Mouse (Mus musculus) liver, postnatal 0 days (tissue): ENCODE measurements at regions not wholly inside any gene's neighbourhood (a gene's known extent, or its start where the extent isn't known, plus 50 kb on each side); places are given as distances from the start of the nearest gene placed in this dataset.

Experiments used
- ATAC-seq: fragments of 200-750 bp; cut with Nextera tagmentation; 2 replicates; pipeline ENCODE4 v1.8.0; 2017; ENCODE audit warnings: mild to moderate bottlenecking, moderate library complexity
- DNase-seq: peaks from one replicate; pipeline ENCODE4 v3.0.0-alpha.2; 2016
- H3K27ac ChIP-seq: fragments of 300-500 bp; sonication (generic); 2 replicates; pipeline ENCODE4 v1.5.1; 2014; ENCODE audit warnings: antibody characterized with exemption, moderate library complexity, mild to moderate bottlenecking, low read depth
- H3K27me3 ChIP-seq: fragments of 300-500 bp; sonication (generic); 2 replicates; pipeline ENCODE4 v1.6.1; 2014; ENCODE audit warnings: low read length, control low read depth, mixed read lengths; ENCODE audit not compliant: insufficient read depth
- H3K36me3 ChIP-seq: fragments of 300-500 bp; sonication (generic); replicated peaks from 2 replicates; pipeline ENCODE4 v1.6.1; 2014; ENCODE audit warnings: mild to moderate bottlenecking, control low read depth, low read length, moderate library complexity, mixed read lengths; ENCODE audit not compliant: insufficient read depth
- H3K4me1 ChIP-seq: fragments of 300-500 bp; sonication (generic); 2 replicates; pipeline ENCODE4 v1.6.1; 2014; ENCODE audit warnings: antibody characterized with exemption, mild to moderate bottlenecking, control low read depth; ENCODE audit not compliant: insufficient read depth
- H3K4me2 ChIP-seq: fragments of 300-500 bp; sonication (generic); 2 replicates; pipeline ENCODE4 v1.6.1; 2014; ENCODE audit warnings: low read depth, mild to moderate bottlenecking, low read length, moderate library complexity, mixed read lengths
- H3K4me3 ChIP-seq: fragments of 300-500 bp; sonication (generic); 2 replicates; pipeline ENCODE4 v1.5.1; 2014; ENCODE audit warnings: low read depth, low read length
- H3K9ac ChIP-seq: fragments of 300-500 bp; sonication (generic); replicated peaks from 2 replicates; pipeline ENCODE4 v1.6.1; 2014; ENCODE audit warnings: mild to moderate bottlenecking, moderate library complexity
- H3K9me3 ChIP-seq: fragments of 300-500 bp; sonication (generic); 2 replicates; pipeline ENCODE4 v1.6.1; 2016; ENCODE audit warnings: mild to moderate bottlenecking, control low read depth, low read length, mixed read lengths
- CTCF ChIP-seq: sonication (generic); IDR thresholded peaks from 2 replicates; pipeline ENCODE4 v1.5.1; 2016; ENCODE audit warnings: antibody characterized with exemption, low read depth
- EP300 ChIP-seq: IDR thresholded peaks from 2 replicates; pipeline ENCODE4 v1.6.1; 2016; ENCODE audit warnings: antibody characterized with exemption, low read depth, mild to moderate bottlenecking
- WGBS: fragments of 180-500 bp; shearing (Covaris S2); extraction: QIAGEN DNeasy Blood & Tissue Kit; methylation state at CpG from one replicate; pipeline ENCODE4 v1.1.7; 2014; ENCODE audit not compliant: insufficient replicate concordance; 5-methylcytosine and 5-hydroxymethylcytosine counted together

DNA sequence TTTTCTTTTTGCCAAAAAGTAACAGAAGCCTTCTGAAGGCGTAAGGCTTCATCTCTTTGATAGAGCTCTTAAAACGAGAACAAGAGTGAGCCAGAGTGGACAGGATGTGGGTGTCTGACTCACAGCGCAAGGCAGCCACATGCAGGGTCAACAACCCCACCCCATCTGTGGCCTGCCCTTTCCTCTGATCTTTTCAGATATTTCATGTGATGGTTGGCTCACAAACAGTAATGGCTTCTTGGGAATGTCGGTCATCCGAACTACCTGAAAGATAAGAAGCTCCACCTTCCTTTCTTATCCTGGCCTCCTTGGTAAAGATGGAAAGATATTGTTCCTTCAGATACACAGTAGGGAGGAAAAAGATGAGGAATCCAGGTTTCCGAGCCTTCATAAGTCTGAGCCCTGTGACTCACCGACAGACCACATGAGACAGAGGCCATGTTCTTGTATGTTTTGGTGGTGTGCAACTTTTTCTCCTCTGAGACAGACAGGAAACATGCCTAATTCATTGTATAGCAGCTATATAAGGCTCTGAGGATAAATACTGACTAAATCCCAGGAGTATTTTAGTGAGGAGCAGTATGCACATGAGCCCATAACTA, 254.9 kb downstream of the Btg1 start:
- H3K4me1 ChIP-seq = no peaks in the 10 kb centered on the region
- no peaks in the 10 kb centered on the region for H3K27me3 ChIP-seq
- no peak overlapping the region for H3K4me3 ChIP-seq
- H3K9ac ChIP-seq = no peak overlapping the region
- no peak overlapping the region for H3K27ac ChIP-seq
- ATAC-seq (no peak), DNase-seq (no peak)
- WGBS = 55% methylated on average over 7 of the region's 7 CpGs
- no peak overlapping the region for H3K4me2 ChIP-seq
- no peaks in the 10 kb centered on the region for H3K9me3 ChIP-seq
- TF ChIP-seq EP300 (no peak), CTCF (no peak)
- no peaks in the 10 kb centered on the region for H3K36me3 ChIP-seq

DNA sequence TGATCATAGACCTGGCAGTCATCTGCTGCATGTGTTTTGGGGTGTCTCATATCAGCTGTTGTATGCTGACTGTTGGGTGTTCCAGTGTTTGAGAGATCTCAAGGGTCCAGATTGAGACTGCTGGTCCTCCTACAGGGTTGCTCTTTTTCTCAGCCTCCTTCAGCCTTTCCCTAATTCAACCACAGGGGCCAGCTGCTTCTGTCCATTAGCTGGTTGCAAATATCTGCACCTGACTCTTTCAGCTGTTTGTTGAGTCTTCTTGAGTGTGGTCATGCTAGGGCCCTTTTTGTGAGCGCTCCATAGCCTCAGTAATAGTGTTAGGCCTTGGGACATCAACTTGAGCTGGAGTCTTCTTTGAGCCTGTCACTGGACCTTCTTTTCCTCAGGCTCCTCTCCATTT, 257.8 kb downstream of the Btg1 start:
- Histone ChIP-seq H3K27me3 (no peaks in the 10 kb centered on the region), H3K4me1 (no peaks in the 10 kb centered on the region), H3K27ac (no peak overlapping the region), H3K4me2 (no peak overlapping the region), H3K9me3 (no peaks in the 10 kb centered on the region), H3K9ac (no peak overlapping the region), H3K36me3 (no peaks in the 10 kb centered on the region), H3K4me3 (no peak overlapping the region)
- no peak for ATAC-seq
- TF ChIP-seq EP300 = no peak
- no peak for TF ChIP-seq CTCF
- no peak for DNase-seq
- WGBS = 60% methylated on average over 1 of the region's 1 CpGs

DNA sequence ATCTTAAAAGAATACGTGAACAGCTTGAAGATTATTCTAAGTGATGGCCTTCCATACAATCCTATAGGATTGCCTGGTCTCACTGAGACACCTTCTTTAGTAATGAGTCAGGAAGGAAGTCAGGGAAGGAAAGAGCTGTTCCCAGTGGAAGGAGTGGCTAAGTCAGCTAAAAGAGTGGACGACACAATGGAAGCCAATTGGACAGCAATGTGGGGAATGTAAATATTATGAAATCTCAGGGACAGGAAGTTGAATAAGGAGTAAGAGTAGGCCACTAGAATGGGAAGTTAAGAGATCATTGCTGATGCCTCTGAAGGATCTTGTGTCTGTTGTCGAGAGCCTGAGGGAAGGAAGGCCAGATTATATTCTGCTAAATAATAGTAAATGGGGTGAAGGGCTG, 258.9 kb downstream of the Btg1 start:
- no peak for DNase-seq
- no peak for ATAC-seq

DNA sequence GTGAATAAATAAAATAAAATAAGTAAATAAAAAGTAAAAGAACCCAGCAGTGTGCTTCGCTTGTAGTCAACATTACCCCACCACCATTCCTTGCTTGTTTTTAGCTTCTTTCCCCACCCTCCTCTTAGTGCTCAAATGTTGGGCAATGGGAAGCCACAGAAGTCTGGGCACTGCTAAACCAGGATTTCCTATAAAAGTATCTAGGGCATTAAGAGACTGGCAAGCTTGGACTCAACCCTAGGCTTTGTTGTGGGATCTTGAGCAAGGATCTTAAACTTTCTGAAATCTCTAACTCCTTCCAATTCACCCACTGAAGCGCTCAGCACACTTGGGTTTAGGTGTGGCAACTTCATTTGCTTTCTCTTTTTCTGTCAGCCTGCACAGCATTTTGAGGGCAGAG, 262.6 kb downstream of the Btg1 start:
- no peak overlapping the region for H3K4me2 ChIP-seq
- H3K4me3 ChIP-seq = no peak overlapping the region
- ATAC-seq = no peak
- no peaks in the 10 kb centered on the region for H3K36me3 ChIP-seq
- no peaks in the 10 kb centered on the region for H3K9me3 ChIP-seq
- no peak overlapping the region for H3K9ac ChIP-seq
- H3K27me3 ChIP-seq = no peaks in the 10 kb centered on the region
- DNase-seq = no peak
- no peaks in the 10 kb centered on the region for H3K4me1 ChIP-seq
- WGBS = 75% methylated on average over 2 of the region's 2 CpGs
- no peak overlapping the region for H3K27ac ChIP-seq
- TF ChIP-seq EP300 = no peak
- TF ChIP-seq CTCF = no peak

More for the DNA sequence above, 258.9 kb downstream of the Btg1 start:
- no peak for TF ChIP-seq CTCF
- TF ChIP-seq EP300 = no peak
- Histone ChIP-seq H3K4me2 (no peak overlapping the region), H3K4me1 (no peaks in the 10 kb centered on the region), H3K9me3 (no peaks in the 10 kb centered on the region), H3K4me3 (no peak overlapping the region), H3K27me3 (no peaks in the 10 kb centered on the region), H3K27ac (no peak overlapping the region), H3K9ac (no peak overlapping the region), H3K36me3 (no peaks in the 10 kb centered on the region)
- WGBS = 34% methylated on average over 3 of the region's 3 CpGs

DNA sequence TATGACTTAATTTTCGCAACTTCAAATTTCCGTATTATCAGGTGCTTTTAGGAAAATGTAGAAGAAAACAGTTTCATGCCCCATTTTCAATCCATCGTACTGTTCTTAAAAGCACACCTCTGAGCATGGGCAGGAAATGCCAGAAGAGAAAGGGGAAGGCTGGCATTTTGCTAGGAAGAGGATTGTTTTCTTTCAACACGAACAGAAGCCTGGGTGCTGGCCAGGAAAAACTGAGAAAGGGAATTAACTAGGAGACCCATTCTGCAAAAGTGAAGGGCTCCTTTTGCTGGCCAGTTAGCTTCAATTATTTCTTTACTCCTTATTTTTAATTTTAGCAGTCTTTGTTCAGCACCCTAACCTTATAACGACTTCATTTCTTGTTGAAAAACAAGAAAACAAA, 264.0 kb downstream of the Btg1 start:
- Histone ChIP-seq H3K36me3 (no peaks in the 10 kb centered on the region), H3K4me1 (no peaks in the 10 kb centered on the region), H3K9ac (no peak overlapping the region), H3K4me3 (no peak overlapping the region), H3K4me2 (no peak overlapping the region), H3K9me3 (no peaks in the 10 kb centered on the region), H3K27me3 (no peaks in the 10 kb centered on the region), H3K27ac (no peak overlapping the region)
- ATAC-seq = no peak
- DNase-seq = no peak
- TF ChIP-seq EP300 = no peak
- 66% methylated on average over 5 of the region's 5 CpGs for WGBS

DNA sequence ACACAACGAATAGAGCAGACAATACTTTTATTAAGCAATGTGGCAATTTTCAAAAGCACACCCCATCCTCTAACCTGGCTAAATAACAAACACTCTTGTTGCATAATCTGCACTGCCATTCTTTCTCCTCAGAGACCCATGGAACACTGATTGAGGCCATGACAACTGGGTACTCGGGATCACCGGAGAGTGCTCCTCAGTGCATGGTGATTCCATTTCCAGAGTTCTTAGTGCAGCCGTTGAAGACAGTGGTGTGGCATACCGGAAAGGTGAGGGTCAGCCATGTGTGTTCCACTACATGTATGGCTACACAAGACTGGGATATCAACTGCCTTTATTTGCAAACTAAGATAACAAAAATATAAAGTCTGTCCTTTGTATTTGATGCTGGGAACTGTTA, 264.4 kb downstream of the Btg1 start:
- Histone ChIP-seq H3K9me3 (no peaks in the 10 kb centered on the region), H3K4me2 (no peak overlapping the region), H3K27ac (no peak overlapping the region), H3K4me1 (no peaks in the 10 kb centered on the region), H3K36me3 (no peaks in the 10 kb centered on the region), H3K9ac (no peak overlapping the region), H3K27me3 (no peaks in the 10 kb centered on the region), H3K4me3 (no peak overlapping the region)
- 83% methylated on average over 5 of the region's 5 CpGs for WGBS
- TF ChIP-seq EP300 (no peak), CTCF (no peak)
- DNase-seq (no peak), ATAC-seq (no peak)

DNA sequence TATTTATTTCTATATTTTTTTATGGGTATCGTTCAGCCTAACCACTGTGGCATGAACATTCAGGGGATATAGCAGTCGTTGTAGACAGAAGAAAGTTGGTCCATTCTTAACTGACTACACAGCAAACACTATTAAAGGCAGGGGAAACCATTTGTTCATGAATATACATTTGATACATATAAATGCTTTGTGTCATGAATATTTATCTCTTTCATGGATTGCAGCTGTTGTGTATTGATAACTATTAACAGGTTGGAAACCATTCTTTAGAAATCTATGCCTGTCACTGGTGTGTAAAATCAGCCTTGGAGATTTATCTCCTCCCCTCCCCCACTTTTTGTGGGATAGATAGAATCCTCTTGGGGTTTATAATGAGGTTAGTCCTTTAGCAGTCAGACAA, 264.9 kb downstream of the Btg1 start:
- H3K4me1 ChIP-seq = no peaks in the 10 kb centered on the region
- ATAC-seq (no peak), DNase-seq (no peak)
- TF ChIP-seq EP300 (no peak), CTCF (no peak)
- H3K27me3 ChIP-seq = no peaks in the 10 kb centered on the region
- no peaks in the 10 kb centered on the region for H3K9me3 ChIP-seq
- H3K9ac ChIP-seq = no peak overlapping the region
- no peak overlapping the region for H3K4me3 ChIP-seq
- no peak overlapping the region for H3K27ac ChIP-seq
- 67% methylated on average over 2 of the region's 2 CpGs for WGBS
- H3K36me3 ChIP-seq = no peaks in the 10 kb centered on the region
- no peak overlapping the region for H3K4me2 ChIP-seq
